Mouse (Mus musculus) adrenal gland, postnatal 25 days (tissue): Measurements from ENCODE around the gene Napepld. TPM values are rescaled to one million over a fixed set of nuclear protein-coding genes. Genes with fewer than 3 reads are reported as not detected.
A peak's percentile ranks its signal among the peaks of the same experiment; 100 is the strongest.
"Not testable (repeated sequence)": the region's sequence is repeated elsewhere in the genome, so short reads cannot be mapped to it uniquely, and the experiment has no call there.

Source experiments
- DNase-seq: peaks from one replicate; pipeline ENCODE4 v3.0.0; 2021; ENCODE audit warnings: mixed read lengths
- total RNA-seq: library from RNA; stranded (reverse); gene quantifications from 2 replicates; pipeline ENCODE4 v1.2.3, GENCODE M21; 2021

Gene Napepld
- total RNA-seq, 1 experiment from 2014 or later, result 63.1 TPM

- no peak for DNase-seq
These were observed 2.5 kb upstream of the Napepld start for GRCm38 (mm10) chr5:21703708-21704107.

GRCm38 (mm10) chr5:21702873-21703475 is 1.8 kb upstream of the Napepld start:
- no peak for DNase-seq

GRCm38 (mm10) chr5:21702009-21702364 is 791 bp upstream of the Napepld start:
- DNase-seq, result no peak

GRCm38 (mm10) chr5:21700934-21701333 is 262 bp downstream of the Napepld start:
- no peak for DNase-seq

- no peak for DNase-seq
These were observed 849 bp downstream of the Napepld start for GRCm38 (mm10) chr5:21700272-21700821.

GRCm38 (mm10) chr5:21699555-21699954 is 1.6 kb downstream of the Napepld start:
- DNase-seq, result not testable (repeated sequence)

- DNase-seq, result no peak
These were observed 6.2 kb downstream of the Napepld start for GRCm38 (mm10) chr5:21694854-21695490.

- DNase-seq, result no peak
These were observed 7.8 kb downstream of the Napepld start for GRCm38 (mm10) chr5:21693372-21693870.

GRCm38 (mm10) chr5:21692230-21692629 is 9.0 kb downstream of the Napepld start:
- DNase-seq, result no peak

GRCm38 (mm10) chr5:21687042-21687441 is 14.2 kb downstream of the Napepld start:
- DNase-seq, result no peak

- DNase-seq, result no peak
These were observed 16.2 kb downstream of the Napepld start for GRCm38 (mm10) chr5:21685001-21685400.

- DNase-seq, result no peak
These were observed 17.4 kb downstream of the Napepld start for GRCm38 (mm10) chr5:21683811-21684210.

- DNase-seq, result no peak
These were observed 20.3 kb downstream of the Napepld start for GRCm38 (mm10) chr5:21680940-21681339.

GRCm38 (mm10) chr5:21680029-21680428 is 21.2 kb downstream of the Napepld start:
- no peak for DNase-seq

GRCm38 (mm10) chr5:21678363-21678762 is 22.8 kb downstream of the Napepld start:
- DNase-seq, result no peak

- DNase-seq, result peak; percentile 50
These were observed 23.3 kb downstream of the Napepld start for GRCm38 (mm10) chr5:21677939-21678338.

GRCm38 (mm10) chr5:21675494-21675893 is 25.7 kb downstream of the Napepld start:
- DNase-seq, result no peak

- DNase-seq, result no peak
These were observed 26.2 kb downstream of the Napepld start for GRCm38 (mm10) chr5:21675019-21675418.

GRCm38 (mm10) chr5:21673742-21674141 is 27.5 kb downstream of the Napepld start:
- DNase-seq, result no peak

- no peak for DNase-seq
These were observed 28.2 kb downstream of the Napepld start for GRCm38 (mm10) chr5:21672812-21673635.

GRCm38 (mm10) chr5:21669307-21669706 is 31.9 kb downstream of the Napepld start:
- no peak for DNase-seq

GRCm38 (mm10) chr5:21667191-21668137 is 33.7 kb downstream of the Napepld start:
- no peak for DNase-seq
